Mouse (Mus musculus): ENCODE results near the gene Gtpbp4. TPM values are rescaled to one million over a fixed set of nuclear protein-coding genes. Genes with fewer than 3 reads are reported as not detected.
"Not testable (repeated sequence)": the region's sequence is repeated elsewhere in the genome, so short reads cannot be mapped to it uniquely, and the experiment has no call there.

Gene Gtpbp4
- total RNA-seq, 2 experiments from 2014 or later, result 38.4 to 40.2 TPM

DNA sequence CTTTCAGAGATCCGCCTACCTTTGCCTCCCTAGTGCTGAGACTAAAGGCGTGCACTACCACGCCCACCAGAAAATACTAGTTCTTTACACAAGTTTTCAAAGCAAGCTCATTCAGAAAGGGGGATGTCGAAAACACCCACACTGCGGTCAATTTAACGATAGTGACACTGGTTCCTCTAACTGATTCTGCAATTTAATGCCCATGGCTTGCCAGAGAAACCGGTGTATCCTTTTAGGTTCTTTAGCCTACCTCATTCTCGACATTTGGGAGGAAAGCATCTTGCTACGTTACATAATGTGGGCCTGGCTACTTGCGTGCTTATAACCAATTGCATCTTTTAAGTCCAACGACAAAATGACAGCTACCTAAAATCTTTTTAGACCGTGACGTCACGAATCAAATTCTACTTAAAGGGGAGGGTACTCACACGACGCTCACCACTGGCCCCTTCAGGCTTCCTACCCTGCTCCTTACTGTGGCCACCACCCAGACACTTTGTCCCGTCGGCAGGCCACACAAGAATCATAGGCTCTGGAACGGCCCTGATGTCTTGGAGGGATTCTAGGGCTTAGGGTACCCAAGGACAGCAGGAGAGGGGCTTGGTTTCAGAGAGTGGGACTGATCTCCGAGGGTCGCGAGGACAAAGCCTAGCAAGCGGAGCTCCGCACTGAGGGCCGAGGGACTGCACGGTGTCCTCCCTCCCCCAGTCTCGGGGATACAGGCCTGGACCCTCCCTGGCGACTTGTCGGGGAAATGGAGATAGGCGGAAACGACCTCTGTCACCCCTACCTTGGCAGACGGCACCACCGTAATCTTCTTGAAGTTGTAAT, 509 bp downstream of the Gtpbp4 start:
- intact Hi-C loops (cut with DNase I), result loop anchor here (10.0 kb wide), 4 partner anchors 111 to 769 kb away; partner anchors contain the start of genes Idi1 and Zmynd11
- DNase-seq (ENCODE audit: low spot score), result no peak

DNA sequence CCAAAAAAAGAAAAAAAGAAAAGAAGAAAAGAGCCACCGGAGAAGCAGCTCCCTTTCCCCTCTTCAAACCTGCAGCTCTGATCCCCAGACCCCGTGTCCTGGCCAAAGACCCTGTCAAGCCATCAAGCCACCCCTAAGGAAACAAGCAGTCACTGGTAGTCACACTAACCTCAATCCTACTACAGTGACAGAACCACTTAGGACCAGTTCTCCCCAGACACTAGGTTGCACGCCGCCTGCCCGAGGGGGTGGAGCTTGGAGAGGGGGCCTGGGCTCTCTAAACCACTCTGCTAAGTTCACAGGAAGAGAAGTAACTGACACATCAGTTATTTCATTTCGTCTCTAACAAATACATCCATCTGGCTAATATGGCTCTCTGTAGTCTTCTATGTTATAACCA, 3.7 kb downstream of the Gtpbp4 start:
- DNase-seq (ENCODE audit: low spot score), result no peak
- intact Hi-C loops (cut with DNase I), result loop anchor here (10.0 kb wide), 4 partner anchors 107 to 773 kb away; partner anchors contain the start of genes Idi1 and Zmynd11

DNA sequence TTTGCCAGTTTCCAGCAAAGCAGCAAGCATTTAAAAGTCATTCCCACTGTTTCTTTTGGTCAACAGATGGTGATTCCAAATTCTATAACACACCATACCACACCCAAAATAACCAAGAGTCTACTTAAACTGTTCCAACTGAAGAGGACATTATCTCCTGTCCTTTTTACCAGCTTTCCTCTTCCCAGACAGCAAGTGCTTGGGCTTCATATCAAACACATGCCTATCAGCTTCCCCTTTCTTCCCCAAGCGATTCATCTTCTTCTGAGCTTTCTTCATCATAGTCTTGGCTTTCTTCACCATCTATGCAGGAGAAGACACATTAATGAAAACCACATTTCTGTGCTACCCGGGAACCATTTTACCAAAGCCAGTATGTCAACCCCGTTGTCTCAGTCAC, 22.9 kb downstream of the Gtpbp4 start:
- intact Hi-C loops (cut with DNase I), result no loop called here
- no peak for DNase-seq (ENCODE audit: low spot score)

GRCm38 (mm10) chr13:8972369-8972768, 23.5 kb downstream of the Gtpbp4 start:
- intact Hi-C loops (cut with DNase I), result no loop called here
- no peak for DNase-seq (ENCODE audit: low spot score)

GRCm38 (mm10) chr13:8967742-8968141, 28.1 kb downstream of the Gtpbp4 start:
- DNase-seq (ENCODE audit: low spot score), result no peak
- intact Hi-C loops (cut with DNase I), result no loop called here

- DNase-seq (ENCODE audit: low spot score), result no peak
- intact Hi-C loops (cut with DNase I), result no loop called here
Measured at GRCm38 (mm10) chr13:8965224-8965623, 30.7 kb downstream of the Gtpbp4 start.

GRCm38 (mm10) chr13:8962266-8962665, 33.6 kb downstream of the Gtpbp4 start:
- intact Hi-C loops (cut with DNase I); DNase-seq (ENCODE audit: low spot score): not testable (repeated sequence)

DNA sequence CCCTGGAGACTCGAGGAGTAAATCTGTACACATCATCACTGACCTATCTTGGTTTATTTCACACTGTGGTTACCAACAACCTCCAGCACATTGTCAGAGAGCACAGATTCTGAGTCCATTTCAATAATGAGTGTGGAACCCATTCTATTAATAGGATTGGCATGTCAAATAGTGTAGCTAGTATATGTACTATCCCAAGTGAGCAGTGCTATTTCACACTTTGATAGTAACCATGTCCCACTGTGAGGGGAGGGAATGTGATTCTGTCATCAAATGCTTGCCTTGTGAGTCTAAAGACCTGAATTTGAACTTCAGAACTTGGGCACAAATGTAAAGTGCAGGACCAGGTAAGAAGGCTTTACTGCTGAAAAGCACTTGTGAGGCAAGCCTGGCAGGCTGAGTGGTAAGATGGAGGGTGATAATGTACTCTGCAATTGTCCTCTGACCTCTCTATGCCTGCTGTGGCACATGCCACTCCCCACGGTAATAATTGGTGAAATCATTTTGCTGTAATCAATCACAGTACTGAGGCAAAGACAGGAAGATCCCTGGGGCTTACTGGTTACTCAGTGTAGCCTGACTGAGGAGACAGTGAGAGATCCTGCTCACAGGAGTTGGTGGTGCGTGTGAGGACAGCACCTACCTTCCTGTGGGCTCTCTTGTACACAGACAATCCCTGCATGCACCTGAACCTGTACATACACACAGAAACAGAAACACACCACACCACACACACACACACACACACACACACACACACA, 34.6 kb downstream of the Gtpbp4 start:
- DNase-seq (ENCODE audit: low spot score); intact Hi-C loops (cut with DNase I): not testable (repeated sequence)

DNA sequence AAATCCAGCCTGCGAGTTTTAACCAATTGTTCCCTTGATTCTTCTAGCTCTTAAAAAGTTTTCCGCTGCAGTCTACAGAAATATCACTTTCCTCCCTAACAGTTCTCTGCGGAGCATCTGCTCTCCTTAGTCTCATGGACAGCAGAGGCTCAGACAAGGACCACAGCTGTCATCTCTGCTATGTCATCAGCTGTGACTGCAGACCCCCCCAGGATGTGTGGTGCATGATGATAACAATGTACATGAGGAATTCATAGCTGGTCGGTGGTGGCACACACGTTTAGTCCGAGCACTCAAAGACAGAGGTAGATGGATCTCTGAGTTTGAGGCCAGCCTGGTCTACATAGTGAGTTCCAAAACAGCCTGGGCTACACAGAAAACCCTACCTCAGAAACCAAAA, 36.3 kb downstream of the Gtpbp4 start:
- intact Hi-C loops (cut with DNase I); DNase-seq (ENCODE audit: low spot score): not testable (repeated sequence)

DNA sequence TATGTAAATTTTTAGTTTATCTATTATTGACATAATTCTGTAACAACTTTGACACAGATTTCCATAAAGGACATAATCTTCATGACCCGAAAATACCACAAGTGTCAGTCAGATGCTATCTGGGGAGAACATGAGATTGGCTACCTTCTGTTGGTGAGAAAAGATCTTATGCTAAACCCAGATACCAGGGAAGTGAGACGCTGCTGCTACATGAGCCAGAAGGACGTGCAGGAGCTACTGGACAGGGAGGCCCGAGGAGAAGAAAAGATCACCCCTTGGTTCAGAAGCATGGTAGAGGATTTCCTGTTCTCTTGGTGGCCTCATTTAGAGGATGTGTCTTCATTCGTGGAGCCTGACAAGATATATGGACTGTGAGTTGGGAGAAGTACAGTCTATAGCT, 36.8 kb downstream of the Gtpbp4 start:
- not testable (repeated sequence) for DNase-seq (ENCODE audit: low spot score)

DNA sequence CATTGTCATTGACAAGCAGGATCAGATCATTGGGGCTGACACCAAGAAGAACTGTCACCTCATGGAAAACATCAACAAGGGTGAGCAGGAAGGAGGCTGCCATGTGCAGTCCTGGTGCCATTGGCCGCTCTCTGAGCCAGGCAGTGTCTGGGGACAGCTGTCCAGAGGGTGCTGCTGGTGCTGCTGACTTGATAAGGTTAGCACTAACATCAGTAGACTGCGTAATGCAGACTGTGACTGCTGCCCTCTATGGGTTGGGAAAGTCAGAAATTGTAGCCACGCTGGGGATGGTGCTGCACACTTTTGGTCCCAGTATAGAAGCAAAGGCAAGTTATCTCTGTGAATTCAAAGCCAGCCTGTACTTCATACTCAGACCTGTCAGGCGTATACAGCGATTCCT, 39.0 kb downstream of the Gtpbp4 start:
- DNase-seq (ENCODE audit: low spot score); intact Hi-C loops (cut with DNase I): not testable (repeated sequence)

More for the DNA sequence above, 36.8 kb downstream of the Gtpbp4 start:
- intact Hi-C loops (cut with DNase I), result not testable (repeated sequence)

DNA sequence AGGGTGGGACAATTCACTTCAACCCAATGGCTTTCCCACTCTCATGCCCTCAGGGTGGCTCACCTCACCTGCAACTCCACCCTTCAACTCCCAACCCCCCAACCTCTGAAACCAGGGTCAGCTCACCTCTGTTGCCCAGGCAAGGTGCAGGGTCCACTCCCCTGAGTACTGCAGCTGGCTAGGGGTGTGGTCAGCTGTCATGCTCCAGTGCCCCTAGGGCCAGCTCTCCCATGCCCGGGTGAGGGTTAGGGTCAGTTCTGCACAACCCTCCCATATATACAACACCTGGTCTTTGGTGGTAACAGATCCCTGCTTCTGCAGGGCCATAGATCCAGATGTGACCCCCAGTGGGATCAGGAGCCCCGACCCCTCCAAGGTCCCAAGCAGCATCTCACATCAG, 40.8 kb downstream of the Gtpbp4 start:
- intact Hi-C loops (cut with DNase I); DNase-seq (ENCODE audit: low spot score): not testable (repeated sequence)

- intact Hi-C loops (cut with DNase I), result not testable (repeated sequence)
Measured at GRCm38 (mm10) chr13:8952563-8952962, 43.3 kb downstream of the Gtpbp4 start, which contains the start of gene Idi2. Gene Idi2, plus strand, starts transcription at chr13:8952863.

DNA sequence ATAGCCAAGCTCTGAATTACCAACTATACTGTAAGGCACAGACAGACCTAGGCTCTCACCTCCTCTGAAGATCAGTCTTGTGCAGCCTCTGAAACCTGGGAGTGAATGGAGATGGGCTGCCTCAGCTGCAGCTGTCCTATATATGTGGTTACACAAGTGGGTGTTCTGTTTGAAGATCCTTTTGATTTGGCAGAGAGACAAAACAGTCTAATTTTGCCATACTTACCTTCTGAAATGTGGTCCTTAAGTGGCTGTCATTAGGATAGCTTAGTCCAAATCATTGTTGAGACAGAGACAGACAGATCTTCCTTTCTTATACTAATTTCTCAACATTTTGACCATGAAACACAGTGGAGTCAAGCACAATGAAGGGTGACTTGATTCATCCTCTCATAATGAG, 47.8 kb downstream of the Gtpbp4 start, which contains the start of gene Gm9745:
Gene Gm9745 (minus strand): TSS at position 101 of the 400 bp plus-strand sequence.
- intact Hi-C loops (cut with DNase I); DNase-seq (ENCODE audit: low spot score): not testable (repeated sequence)

More at GRCm38 (mm10) chr13:8952563-8952962, 43.3 kb downstream of the Gtpbp4 start, which contains the start of gene Idi2:
- not testable (repeated sequence) for DNase-seq (ENCODE audit: low spot score)

- intact Hi-C loops (cut with DNase I), result not testable (repeated sequence)
Measured at GRCm38 (mm10) chr13:8943828-8944227, 52.1 kb downstream of the Gtpbp4 start.

DNA sequence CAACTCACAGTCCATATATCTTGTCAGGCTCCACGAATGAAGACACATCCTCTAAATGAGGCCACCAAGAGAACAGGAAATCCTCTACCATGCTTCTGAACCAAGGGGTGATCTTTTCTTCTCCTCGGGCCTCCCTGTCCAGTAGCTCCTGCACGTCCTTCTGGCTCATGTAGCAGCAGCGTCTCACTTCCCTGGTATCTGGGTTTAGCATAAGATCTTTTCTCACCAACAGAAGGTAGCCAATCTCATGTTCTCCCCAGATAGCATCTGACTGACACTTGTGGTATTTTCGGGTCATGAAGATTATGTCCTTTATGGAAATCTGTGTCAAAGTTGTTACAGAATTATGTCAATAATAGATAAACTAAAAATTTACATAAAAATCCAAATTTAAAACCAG, 54.2 kb downstream of the Gtpbp4 start:
- intact Hi-C loops (cut with DNase I); DNase-seq (ENCODE audit: low spot score): not testable (repeated sequence)

More at GRCm38 (mm10) chr13:8943828-8944227, 52.1 kb downstream of the Gtpbp4 start:
- DNase-seq (ENCODE audit: low spot score), result not testable (repeated sequence)

DNA sequence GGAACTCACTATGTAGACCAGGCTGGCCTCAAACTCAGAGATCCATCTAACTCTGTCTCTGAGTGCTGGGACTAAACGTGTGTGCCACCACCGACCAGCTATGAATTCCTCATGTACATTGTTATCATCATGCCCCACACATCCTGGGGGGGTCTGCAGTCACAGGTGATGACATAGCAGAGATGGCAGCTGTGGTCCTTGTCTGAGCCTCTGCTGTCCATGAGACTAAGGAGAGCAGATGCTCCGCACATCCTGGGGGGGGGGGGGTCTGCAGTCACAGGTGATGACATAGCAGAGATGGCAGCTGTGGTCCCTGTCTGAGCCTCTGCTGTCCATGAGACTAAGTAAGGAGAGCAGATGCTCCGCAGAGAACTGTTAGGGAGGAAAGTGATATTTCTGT, 54.8 kb downstream of the Gtpbp4 start:
- DNase-seq (ENCODE audit: low spot score); intact Hi-C loops (cut with DNase I): not testable (repeated sequence)

GRCm38 (mm10) chr13:8937611-8938140, 58.2 kb downstream of the Gtpbp4 start:
- DNase-seq (ENCODE audit: low spot score); intact Hi-C loops (cut with DNase I): not testable (repeated sequence)

GRCm38 (mm10) chr13:8933499-8933898, 62.4 kb downstream of the Gtpbp4 start:
- DNase-seq (ENCODE audit: low spot score), result no peak
- intact Hi-C loops (cut with DNase I), result no loop called here
